8 mouse cellular contexts compared by ENCODE assay signal in the genomic region with DNA sequence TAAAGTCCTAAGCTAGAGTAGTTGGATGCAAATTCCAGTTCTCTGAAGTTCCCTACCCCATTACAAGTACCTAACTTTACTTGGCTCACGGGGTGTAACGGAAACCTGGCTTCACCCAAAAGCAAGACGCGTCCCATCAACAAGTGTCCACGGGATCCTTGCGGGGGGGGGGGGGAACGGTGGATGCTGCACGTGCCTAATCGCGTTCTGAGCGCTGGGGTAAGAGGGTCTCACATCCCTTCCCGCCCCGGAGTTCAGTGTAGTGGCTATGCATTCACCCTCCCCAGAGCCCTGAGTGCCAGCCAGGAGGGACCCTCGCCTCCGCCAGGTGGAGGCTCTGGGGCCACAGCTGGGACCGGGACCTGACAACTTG. TPM values are rescaled to one million over a fixed set of nuclear protein-coding genes. Genes with fewer than 3 reads are reported as not detected.
A peak's percentile ranks its signal among the peaks of the same experiment; 100 is the strongest.
DNase-seq lines count a peak whose midpoint lies in the region; ATAC-seq and TF ChIP-seq lines count a peak whose summit lies in the region.

No protein-coding gene starts in this region.

- intact Hi-C loops in left cerebral cortex, postnatal 4 days (cut with DNase I), result no loop called here

- peak overlapping the region; percentile 77 for H3K9ac ChIP-seq in liver, embryonic 12.5 days

- H3K27ac ChIP-seq in thymus, adult 2 months (ENCODE audit: control insufficient read depth, insufficient read depth, low read length), result no peak overlapping the region
- no peak overlapping the region for H3K27ac ChIP-seq in liver, embryonic 12.5 days

- peak overlapping the region; percentile 95 for H3K4me2 ChIP-seq in liver, embryonic 12.5 days

- TF ChIP-seq CTCF in thymus, adult 2 months (IDR thresholded peaks at IDR 0.05; ENCODE audit: borderline replicate concordance, control insufficient read depth, extremely low read depth, insufficient read depth, low read length, poor library complexity), result no peak

- H3K9me3 ChIP-seq in liver, embryonic 12.5 days (replicated peaks), result no peaks in the 10 kb centered on the region

- H3K4me3 ChIP-seq in thymus, adult 2 months (ENCODE audit: control insufficient read depth, insufficient read depth, low read length), result peak overlapping the region; percentile 70
- H3K4me3 ChIP-seq in liver, embryonic 12.5 days, result peak overlapping the region; percentile 69

- H3K36me3 ChIP-seq in thymus, adult 2 months (ENCODE audit: control insufficient read depth, insufficient read depth, low read length), result no peaks in the 10 kb centered on the region
- no peaks in the 10 kb centered on the region for H3K36me3 ChIP-seq in liver, embryonic 12.5 days

- no peak for DNase-seq in cerebellum, postnatal 36 days
- no peak for DNase-seq in thymus, adult 2 months
- DNase-seq in thymus, postnatal 14 days, result no peak
- DNase-seq in left cerebral cortex, postnatal 4 days, result no peak
- DNase-seq in adrenal gland, adult 18-20 months (ENCODE audit: low spot score in 2 of 2), result no peak
- DNase-seq in cerebellum, adult 11 months, result no peak

- ATAC-seq in cerebellum, adult (ENCODE audit: insufficient number of reproducible peaks, low FRiP score, low TSS enrichment), result peak; percentile 28; the same call in 1 of the 2 replicates
- no peak for ATAC-seq in liver, embryonic 12.5 days

- H3K4me1 ChIP-seq in thymus, adult 2 months (replicated peaks; ENCODE audit: control insufficient read depth, insufficient read depth, low read length), result peaks cover 3% of the 10 kb centered on the region
- H3K4me1 ChIP-seq in liver, embryonic 12.5 days, result peaks cover 32% of the 10 kb centered on the region

- no peaks in the 10 kb centered on the region for H3K27me3 ChIP-seq in thymus, adult 2 months (ENCODE audit: control insufficient read depth, insufficient read depth, low read length)
- H3K27me3 ChIP-seq in liver, embryonic 12.5 days (replicated peaks), result peaks cover 19% of the 10 kb centered on the region

- TF ChIP-seq POLR2A in thymus, adult 2 months (IDR thresholded peaks at IDR 0.05; ENCODE audit: control insufficient read depth, extremely low read depth, insufficient read depth, low read length, poor library complexity), result no peak

- 1% methylated on average over 16 of the region's 16 CpGs for WGBS in thymus, adult 2 months
- 2% methylated on average over 15 of the region's 16 CpGs for WGBS in liver, embryonic 12.5 days (ENCODE audit: insufficient replicate concordance)

RNA-seq across cellular contexts. Expression of gene Gch1, which starts 0.8 kb away (rescaled TPM):
- 15.5 and 16.8 TPM in 2 replicates for polyA plus RNA-seq in thymus, adult 2 months (2012; rRNA removed)
- 3.4 and 3.7 TPM in 2 replicates for polyA plus RNA-seq in liver, embryonic 12.5 days (2016; fragmentation: Nextera tagmentation; extraction: Ambion mirVana)
- total RNA-seq in left cerebral cortex, postnatal 4 days (2021), result under 1 TPM; 0.74 to 0.83 TPM
- total RNA-seq in adrenal gland, adult 18-20 months (2021), result 100 to 1,000 TPM in 1 of 2 experiments, 10 to 100 TPM in 1; 72.7 to 115 TPM

Comparison
In these comparisons a context has a peak if more than half of its experiments do, and no peak if none do; other contexts are left out.
1. RNA of gene Gch1, which starts 0.8 kb away (total RNA-seq): 72.7 to 115 TPM in adrenal gland, adult 18-20 months; 0.74 to 0.83 TPM in left cerebral cortex, postnatal 4 days; every median in the first group is over 10 times any median in the second.